Comparison of ENCODE assay signal across 8 mouse cellular contexts in genomic region chr8:13756982-13757804, GRCm38 (mm10). TPM values are rescaled to one million over a fixed set of nuclear protein-coding genes. Genes with fewer than 3 reads are reported as not detected.
DNase-seq lines count a peak whose midpoint lies in the region; ATAC-seq and TF ChIP-seq lines count a peak whose summit lies in the region.

Cdc16 (plus strand) TSS chr8:13757676.

- 9% methylated on average over 40 of the region's 40 CpGs for WGBS in hindbrain, postnatal 0 days

- peak within 1 kb of the TSS; percentile 85 for H3K4me3 ChIP-seq in gastrocnemius, adult 2 months
- peak within 1 kb of the TSS; percentile 100 for H3K4me3 ChIP-seq in hindbrain, postnatal 0 days (ENCODE audit: low read length)
- H3K4me3 ChIP-seq in left cerebral cortex, adult 2 months, result peak within 1 kb of the TSS; percentile 94

- 0 out of 2 replicates have a peak, but pooled peaks have one; percentile 6 for TF ChIP-seq CTCF in gastrocnemius, adult 2 months (IDR thresholded peaks at IDR 0.05)
- TF ChIP-seq CTCF in hindbrain, postnatal 0 days (IDR thresholded peaks at IDR 0.05; ENCODE audit: low read depth), result no peak
- TF ChIP-seq CTCF in left cerebral cortex, adult 2 months (IDR thresholded peaks at IDR 0.05), result no peak

- DNase-seq in WW6 (ENCODE audit: low read depth, low spot score), result peak; percentile 83
- DNase-seq in cerebellum, postnatal 4 days (ENCODE audit: low spot score in 2 of 2), result peak; percentile 83 to 94
- DNase-seq in gastrocnemius, adult 2 months, result peak; percentile 93
- DNase-seq in hindbrain, postnatal 0 days (ENCODE audit: low spot score), result peak; percentile 95
- DNase-seq in left cerebral cortex, adult 2 months (ENCODE audit: extremely low spot score in 1 of 2, low spot score in 2 of 2), result peak; percentile 86 to 90
- DNase-seq in right cerebral cortex, adult 2 months (ENCODE audit: low spot score in 2 of 2), result peak; percentile 90 to 92
- DNase-seq in urinary bladder, postnatal 14 days (ENCODE audit: low spot score), result peak; percentile 90

- H3K9ac ChIP-seq in hindbrain, postnatal 0 days (replicated peaks; ENCODE audit: low read length), result peak within 1 kb of the TSS; percentile 91

- intact Hi-C loops in gastrocnemius, adult 2 months (cut with DNase I), result no loop called here
- intact Hi-C loops in left cerebral cortex, adult 2 months (cut with DNase I), result no loop called here

- H3K36me3 ChIP-seq in hindbrain, postnatal 0 days (ENCODE audit: insufficient read depth, low read length), result peaks cover 9% of the 10 kb centered on the region; the same call in 1 of the 2 replicates

- ATAC-seq in hindbrain, postnatal 0 days, result peak; percentile 97
- peak; percentile 95 for ATAC-seq in megakaryocyte, adult 5-6 weeks (ENCODE audit: poor library complexity, severe bottlenecking)

- H3K27me3 ChIP-seq in hindbrain, postnatal 0 days (ENCODE audit: insufficient read depth, low read length), result no peaks in the 10 kb centered on the region

- peaks cover 16% of the 10 kb centered on the region for H3K4me1 ChIP-seq in hindbrain, postnatal 0 days (ENCODE audit: insufficient read depth, low read length)

- no peaks in the 10 kb centered on the region for H3K9me3 ChIP-seq in hindbrain, postnatal 0 days (ENCODE audit: low read length)

- peak within 1 kb of the TSS; percentile 82 for H3K4me2 ChIP-seq in hindbrain, postnatal 0 days (ENCODE audit: low read depth, low read length)

- peak within 1 kb of the TSS; percentile 95 for H3K27ac ChIP-seq in gastrocnemius, adult 2 months
- H3K27ac ChIP-seq in hindbrain, postnatal 0 days, result peak within 1 kb of the TSS; percentile 89
- H3K27ac ChIP-seq in left cerebral cortex, adult 2 months, result peak within 1 kb of the TSS; percentile 66

RNA-seq across cellular contexts. Expression of gene Cdc16, which starts in this region (rescaled TPM):
- 10 to 100 TPM; 26.9 to 33.7 TPM for total RNA-seq in gastrocnemius, adult 2 months (2021)
- 97.7 and 130 TPM in 2 replicates for total RNA-seq in hindbrain, postnatal 0 days (2014; rRNA removed)
- 99.9 and 103 TPM in 2 replicates for polyA plus RNA-seq in hindbrain, postnatal 0 days (2015; fragmentation: Nextera tagmentation; extraction: Ambion mirVana)
- 10 to 100 TPM; 45.2 to 49.7 TPM for total RNA-seq in left cerebral cortex, adult 2 months (2021)
- total RNA-seq in megakaryocyte, adult 5-6 weeks (2015), result 55.3 and 56.4 TPM in 2 replicates
- total RNA-seq in megakaryocyte, adult 5-6 weeks (2017), result 33.3 and 37.8 TPM in 2 replicates

Comparison
In these comparisons a context has a peak if more than half of its experiments do, and no peak if none do; other contexts are left out.
1. Peak in every context shown above with its lines: DNase-seq, ATAC-seq, H3K4me3 ChIP-seq and H3K27ac ChIP-seq.